Mouse (Mus musculus) CH12.LX (cell line): ENCODE measurements at regions not wholly inside any gene's neighbourhood (a gene's known extent, or its start where the extent isn't known, plus 50 kb on each side); places are given as distances from the start of the nearest gene placed in this dataset.

Experiments used
- DNase-seq: peaks from one replicate; pipeline ENCODE4 v3.0.0-alpha.2; 2013; ENCODE audit errors: extremely low read depth
- H3K27ac ChIP-seq: 2 replicates; pipeline ENCODE4 v1.5.1; 2012; ENCODE audit warnings: low read depth, mild to moderate bottlenecking, control low read depth, moderate library complexity; ENCODE audit not compliant: insufficient read depth
- H3K27me3 ChIP-seq: replicated peaks from 2 replicates; pipeline ENCODE3; 2012; ENCODE audit warnings: inconsistent platforms
- H3K36me3 ChIP-seq, 2 experiments: replicated peaks in 1 of 2; 2 replicates each; pipeline versions ENCODE3 to v1.6.1; 2012; ENCODE audit warnings: inconsistent platforms in 1 of 2, low read length in 1 of 2, mild to moderate bottlenecking in 1 of 2, mixed read lengths in 1 of 2, moderate library complexity in 1 of 2; ENCODE audit not compliant: control insufficient read depth in 1 of 2, insufficient read depth in 1 of 2
- H3K4me1 ChIP-seq, 2 experiments: 2 replicates each; pipeline ENCODE4 v1.6.1; 2012; ENCODE audit warnings: inconsistent platforms in 1 of 2, moderate library complexity in 1 of 2; ENCODE audit not compliant: insufficient read depth in 2 of 2, control insufficient read depth in 1 of 2
- H3K4me2 ChIP-seq: 2 replicates; pipeline ENCODE4 v1.6.1; 2012; ENCODE audit warnings: low read depth, mild to moderate bottlenecking, control low read depth; ENCODE audit not compliant: poor library complexity, insufficient read depth, severe bottlenecking
- H3K4me3 ChIP-seq, 3 experiments: fragments of 150-350 bp in 1 of 3; sonication (generic) in 1 of 3; replicated peaks in 1 of 3; 2 replicates each; pipeline versions ENCODE3 to v1.5.1; 2011 to 2012; ENCODE audit warnings: low read depth in 2 of 3, low read length in 2 of 3, mild to moderate bottlenecking in 2 of 3, moderate library complexity in 2 of 3, control low read depth in 1 of 3, improper control_type of control experiment in 1 of 3, inconsistent platforms in 1 of 3, mixed read lengths in 1 of 3; ENCODE audit not compliant: poor library complexity in 1 of 3
- H3K79me2 ChIP-seq: replicated peaks from 2 replicates; pipeline ENCODE4 v1.6.1; 2012; ENCODE audit warnings: mild to moderate bottlenecking, moderate library complexity; ENCODE audit not compliant: control insufficient read depth, poor library complexity, insufficient read depth, severe bottlenecking; ENCODE audit errors: extremely low read depth
- H3K9ac ChIP-seq: 2 replicates; pipeline ENCODE4 v1.6.1; 2012; ENCODE audit warnings: low read depth, mild to moderate bottlenecking, control low read depth, moderate library complexity; ENCODE audit not compliant: insufficient read depth
- H3K9me3 ChIP-seq: replicated peaks from 2 replicates; pipeline ENCODE3; 2012; ENCODE audit warnings: low read length, inconsistent platforms, mixed read lengths
- BHLHE40 ChIP-seq: IDR thresholded peaks from 2 replicates; pipeline ENCODE4 v1.6.1; 2011; ENCODE audit warnings: mild to moderate bottlenecking, low read depth, low read length, improper control_type of control experiment
- CTCF ChIP-seq, 2 experiments: IDR thresholded peaks in 1 of 2; conservative IDR thresholded peaks in 1 of 2; 2 replicates each; pipeline ENCODE4 v1.5.1; 2011 to 2012; ENCODE audit warnings: low read depth in 2 of 2, low read length in 2 of 2, improper control_type of control experiment in 1 of 2, inconsistent platforms in 1 of 2, mild to moderate bottlenecking in 1 of 2, moderate library complexity in 1 of 2
- GABPA ChIP-seq: IDR thresholded peaks from 2 replicates; pipeline ENCODE4 v1.6.1; 2012; ENCODE audit warnings: low read depth, low read length, improper control_type of control experiment, inconsistent platforms; ENCODE audit not compliant: insufficient replicate concordance
- HCFC1 ChIP-seq: IDR thresholded peaks from 2 replicates; pipeline ENCODE4 v1.6.1; 2012; ENCODE audit warnings: low read depth, mild to moderate bottlenecking, inconsistent platforms, low read length, improper control_type of control experiment
- JUN ChIP-seq: IDR thresholded peaks from 2 replicates; pipeline ENCODE4 v1.6.1; 2011; ENCODE audit warnings: low read depth, mild to moderate bottlenecking, low read length, improper control_type of control experiment, moderate library complexity; ENCODE audit not compliant: insufficient read depth
- JUND ChIP-seq: conservative IDR thresholded peaks from 2 replicates; pipeline ENCODE4 v1.6.1; 2011; ENCODE audit warnings: low read depth, low read length, improper control_type of control experiment
- KAT2A ChIP-seq: IDR thresholded peaks from 2 replicates; pipeline ENCODE4 v1.6.1; 2012; ENCODE audit warnings: low read length, improper control_type of control experiment, inconsistent platforms; ENCODE audit not compliant: insufficient replicate concordance
- MAFK ChIP-seq: IDR thresholded peaks from 2 replicates; pipeline ENCODE4 v1.6.1; 2011; ENCODE audit warnings: low read length, improper control_type of control experiment; ENCODE audit not compliant: insufficient replicate concordance
- MEF2A ChIP-seq: IDR thresholded peaks from 2 replicates; pipeline ENCODE4 v1.6.1; 2014; ENCODE audit warnings: low read depth, mild to moderate bottlenecking, inconsistent platforms, low read length, improper control_type of control experiment, borderline replicate concordance
- MYC ChIP-seq: IDR thresholded peaks from 2 replicates; pipeline ENCODE4 v1.6.1; 2011; ENCODE audit warnings: low read depth, mild to moderate bottlenecking, improper control_type of control experiment, low read length
- POLR2A ChIP-seq: IDR thresholded peaks from 2 replicates; pipeline ENCODE4 v1.6.1; 2011; ENCODE audit warnings: low read depth, mild to moderate bottlenecking, improper control_type of control experiment, low read length
- RAD21 ChIP-seq: IDR thresholded peaks from 2 replicates; pipeline ENCODE4 v1.6.1; 2011; ENCODE audit warnings: low read depth, mild to moderate bottlenecking, low read length, improper control_type of control experiment, moderate library complexity
- SMC3 ChIP-seq: IDR thresholded peaks from 2 replicates; pipeline ENCODE4 v1.6.1; 2011; ENCODE audit warnings: low read depth, low read length, improper control_type of control experiment
- USF1 ChIP-seq: IDR thresholded peaks from 2 replicates; pipeline ENCODE4 v1.6.1; 2014; ENCODE audit warnings: low read depth, mild to moderate bottlenecking, inconsistent platforms, low read length, improper control_type of control experiment
- dilution Hi-C: fragments of 300-500 bp; cut with MboI; formaldehyde crosslinking; loops from 2 replicates; pipeline ENCODE4 v1.14.3; 2020; ENCODE audit warnings: low sequenced_read_pairs; ENCODE audit not compliant: extremely low pct_unique_long_range_greater_than_20kb, extremely low pct_ligation_motif_present
- in situ Hi-C: fragments of 300-500 bp; cut with MboI; formaldehyde crosslinking; loops from 3 replicates; pipeline ENCODE4 v1.14.3; 2019; ENCODE audit warnings: low sequenced_read_pairs, low pct_ligation_motif_present, low pct_unique_long_range_greater_than_20kb, mixed read lengths

DNA sequence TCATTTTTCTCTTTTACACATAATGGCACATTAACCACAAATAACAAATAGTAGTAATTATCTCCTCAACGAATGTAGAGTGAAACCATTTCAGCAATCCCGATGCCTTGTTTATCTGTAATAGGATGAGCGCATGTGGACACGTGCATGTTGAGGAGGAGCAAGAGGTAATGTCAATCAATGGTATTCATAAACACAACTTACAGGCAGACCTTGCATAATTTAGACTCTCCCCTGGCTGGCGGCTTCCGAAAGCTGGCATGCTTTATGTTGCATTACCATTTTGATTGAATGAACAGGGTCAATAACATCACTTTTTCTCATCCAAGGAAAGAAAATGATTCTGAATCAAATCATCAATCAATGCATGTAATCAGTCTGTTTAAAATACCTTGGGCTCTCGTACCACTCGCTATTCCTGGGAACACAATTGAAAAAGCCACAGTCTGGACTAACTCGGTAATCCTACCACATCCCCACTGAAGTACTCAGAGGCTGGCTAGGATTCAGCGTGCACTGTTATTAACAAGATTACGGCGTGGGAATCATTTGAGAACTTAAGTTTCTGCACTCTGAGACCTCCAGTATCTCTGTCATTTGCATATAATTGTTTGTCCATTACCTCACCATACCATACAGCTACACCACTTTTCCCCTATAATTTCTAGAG is 464.7 kb upstream of the Apob start:
- dilution Hi-C loops (no loop called here), in situ Hi-C loops (no loop called here)
- H3K4me2 ChIP-seq: no peak overlapping the region
- H3K36me3 ChIP-seq: no peaks in the 10 kb centered on the region
- H3K9me3 ChIP-seq: no peaks in the 10 kb centered on the region
- H3K4me3 ChIP-seq: no peak overlapping the region
- no peaks in the 10 kb centered on the region for H3K27me3 ChIP-seq
- H3K27ac ChIP-seq: no peak overlapping the region
- TF ChIP-seq JUN (no peak), GABPA (no peak), MAFK (no peak), KAT2A (no peak), MYC (no peak), SMC3 (no peak), HCFC1 (no peak), USF1 (no peak), POLR2A (no peak), MEF2A (no peak), BHLHE40 (no peak)
- H3K79me2 ChIP-seq: no peaks in the 10 kb centered on the region
- DNase-seq: no peak
- H3K4me1 ChIP-seq: no peaks in the 10 kb centered on the region
- no peak overlapping the region for H3K9ac ChIP-seq

DNA sequence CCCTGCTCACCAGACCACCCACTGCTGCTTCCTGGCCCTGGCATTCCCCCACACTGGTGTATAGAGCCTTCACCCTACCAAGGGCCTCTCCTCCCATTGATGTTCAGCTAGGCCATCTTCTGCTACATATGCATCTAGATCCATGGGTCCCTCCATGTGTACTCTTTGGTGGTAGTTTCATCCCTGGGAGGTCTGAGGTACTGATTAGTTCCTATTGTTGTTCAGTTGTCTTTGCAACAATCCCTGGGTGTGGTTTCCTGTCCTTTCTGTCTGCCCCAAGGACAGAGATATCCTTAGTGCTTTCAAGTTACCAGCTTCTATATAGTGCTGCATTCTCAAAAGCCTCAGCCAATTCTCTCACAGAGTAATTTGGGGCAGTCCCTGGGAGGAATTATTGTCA is 440.1 kb upstream of the Apob start:
- dilution Hi-C loops (no loop called here), in situ Hi-C loops (no loop called here)
- Histone ChIP-seq H3K27me3 (no peaks in the 10 kb centered on the region), H3K36me3 (no peaks in the 10 kb centered on the region), H3K4me3 (no peak overlapping the region), H3K9me3 (no peaks in the 10 kb centered on the region), H3K27ac (no peak overlapping the region), H3K4me1 (no peaks in the 10 kb centered on the region), H3K79me2 (no peaks in the 10 kb centered on the region), H3K9ac (no peak overlapping the region), H3K4me2 (no peak overlapping the region)
- TF ChIP-seq JUN: no peak
- DNase-seq: no peak

DNA sequence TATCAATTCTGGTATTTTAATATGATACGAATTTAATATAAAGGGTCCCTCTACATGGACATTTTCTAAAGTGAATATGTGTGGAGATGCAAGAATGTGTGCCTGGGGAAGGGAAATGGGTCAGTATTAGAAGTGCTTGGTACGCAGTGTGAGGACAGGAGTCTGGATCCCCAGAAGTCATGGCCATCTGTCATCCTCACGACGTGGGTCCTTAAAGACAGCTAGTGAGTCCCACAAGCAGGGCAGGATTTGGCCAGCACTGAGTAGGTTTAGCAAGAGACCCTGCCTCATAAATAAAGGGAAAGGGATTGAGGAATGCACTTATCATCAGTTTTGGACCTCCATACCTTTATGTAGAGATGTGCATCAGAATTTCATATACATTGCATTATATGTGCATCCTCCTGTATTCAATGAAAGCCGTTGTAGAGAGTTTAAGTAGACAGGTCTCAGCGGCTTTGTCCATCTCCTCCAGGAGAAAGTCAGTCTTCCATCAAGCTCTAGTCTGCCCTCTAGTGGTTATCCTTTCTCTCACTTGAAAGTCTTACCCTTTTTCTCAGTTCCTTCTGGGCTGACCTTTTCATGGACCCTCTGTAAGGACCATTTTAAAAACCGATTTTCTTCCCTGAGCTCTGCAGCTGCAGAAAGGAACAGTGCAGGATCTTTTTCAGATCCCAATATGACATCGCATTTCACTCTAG is 434.0 kb upstream of the Apob start:
- Histone ChIP-seq H3K4me3 (no peak overlapping the region), H3K4me2 (no peak overlapping the region), H3K27ac (no peak overlapping the region), H3K79me2 (no peaks in the 10 kb centered on the region), H3K9me3 (no peaks in the 10 kb centered on the region), H3K27me3 (no peaks in the 10 kb centered on the region), H3K36me3 (no peaks in the 10 kb centered on the region), H3K4me1 (no peaks in the 10 kb centered on the region), H3K9ac (no peak overlapping the region)
- DNase-seq: peak; percentile 51
- dilution Hi-C loops: no loop called here
- TF ChIP-seq RAD21 (peak; percentile 15), JUND (no peak), CTCF (conservative IDR thresholded peaks at IDR 0.05 in 1 of 2, IDR thresholded peaks at IDR 0.05 in 1 of 2; ENCODE audit: low read depth in 2 of 2, low read length in 2 of 2) (peak; percentile 38 to 70)
- in situ Hi-C loops: no loop called here
